Mouse (Mus musculus) forebrain, embryonic 11.5 days (tissue): Measurements from ENCODE around the gene Trmt112. TPM values are rescaled to one million over a fixed set of nuclear protein-coding genes. Genes with fewer than 3 reads are reported as not detected.
"Not testable (repeated sequence)": the region's sequence is repeated elsewhere in the genome, so short reads cannot be mapped to it uniquely, and the experiment has no call there.

Experiments
- ATAC-seq: fragments of 200-750 bp; cut with Nextera tagmentation; replicated peaks from 2 replicates; pipeline ENCODE4 v1.8.0; 2017; ENCODE audit warnings: moderate TSS enrichment; ENCODE audit not compliant: low FRiP score
- DNase-seq: peaks from one replicate; pipeline ENCODE4 v3.0.0-alpha.2; 2017; ENCODE audit warnings: low spot score
- H3K27ac ChIP-seq: fragments of 300-500 bp; sonication (generic); 2 replicates; pipeline ENCODE4 v1.5.1; 2014; ENCODE audit warnings: low read depth, low read length
- H3K27me3 ChIP-seq: fragments of 300-500 bp; sonication (generic); 2 replicates; pipeline ENCODE4 v1.6.1; 2014; ENCODE audit warnings: mild to moderate bottlenecking, low read length, mixed read lengths; ENCODE audit not compliant: control insufficient read depth, insufficient read depth
- H3K36me3 ChIP-seq: fragments of 300-500 bp; sonication (generic); 2 replicates; pipeline ENCODE4 v1.6.1; 2014; ENCODE audit warnings: mild to moderate bottlenecking, low read length, moderate library complexity, mixed read lengths; ENCODE audit not compliant: control insufficient read depth, insufficient read depth
- H3K4me1 ChIP-seq: fragments of 300-500 bp; sonication (generic); replicated peaks from 2 replicates; pipeline ENCODE4 v1.6.1; 2014; ENCODE audit warnings: low read length, mixed read lengths; ENCODE audit not compliant: control insufficient read depth, insufficient read depth
- H3K4me2 ChIP-seq: fragments of 300-500 bp; sonication (generic); 2 replicates; pipeline ENCODE4 v1.6.1; 2014; ENCODE audit warnings: low read depth, mild to moderate bottlenecking, low read length, moderate library complexity, mixed read lengths; ENCODE audit not compliant: severe bottlenecking
- H3K4me3 ChIP-seq: fragments of 300-500 bp; sonication (generic); 2 replicates; pipeline ENCODE4 v1.5.1; 2014; ENCODE audit warnings: low read depth, low read length
- H3K9ac ChIP-seq: fragments of 300-500 bp; sonication (generic); 2 replicates; pipeline ENCODE4 v1.6.1; 2014; ENCODE audit warnings: low read length
- H3K9me3 ChIP-seq: fragments of 300-500 bp; sonication (generic); 2 replicates; pipeline ENCODE4 v1.6.1; 2016; ENCODE audit warnings: low read length, mixed read lengths; ENCODE audit not compliant: control insufficient read depth
- WGBS: fragments of 180-500 bp; shearing (Covaris S2); extraction: QIAGEN DNeasy Blood & Tissue Kit; methylation state at CpG from one replicate; pipeline ENCODE4 v1.1.7; 2014; 5-methylcytosine and 5-hydroxymethylcytosine counted together
- polyA plus RNA-seq: library from polyadenylated mRNA; unstranded; fragments of >200 nt; fragmentation: Nextera tagmentation; extraction: Ambion mirVana; gene quantifications from 2 replicates; pipeline ENCODE4 v1.2.1, GENCODE M21; 2014

Trmt112 gene
- polyA plus RNA-seq, 1 experiment from 2014 or later = 152 TPM

DNA sequence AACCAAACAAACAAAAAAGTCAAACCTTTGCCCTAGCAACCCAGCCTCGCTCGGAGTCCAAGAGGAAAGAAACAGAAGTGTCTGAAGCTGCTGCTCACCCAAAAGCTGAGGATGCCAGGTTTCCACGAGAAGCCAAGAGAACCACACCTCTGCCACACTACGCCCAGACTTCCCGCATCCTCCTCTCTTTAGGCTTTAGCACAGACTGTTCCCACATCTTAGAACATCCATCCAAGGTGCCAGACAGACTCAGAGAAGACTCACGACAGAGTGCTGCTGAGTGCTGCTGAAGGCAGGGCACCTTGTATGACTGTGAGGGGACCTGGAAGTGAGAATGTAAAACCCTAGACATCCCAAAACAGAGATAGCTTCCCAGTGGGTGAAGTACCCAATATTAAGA lies 33.7 kb upstream of the Trmt112 start:
- no peak overlapping the region for H3K9ac ChIP-seq
- H3K4me3 ChIP-seq = no peak overlapping the region
- WGBS = 85% methylated on average over 6 of the region's 6 CpGs
- no peak for DNase-seq
- no peak for ATAC-seq
- H3K27me3 ChIP-seq = no peaks in the 10 kb centered on the region
- H3K27ac ChIP-seq = no peak overlapping the region
- no peak overlapping the region for H3K4me2 ChIP-seq
- no peaks in the 10 kb centered on the region; the same call in 1 of the 2 replicates for H3K9me3 ChIP-seq
- no peaks in the 10 kb centered on the region for H3K4me1 ChIP-seq
- no peaks in the 10 kb centered on the region for H3K36me3 ChIP-seq

DNA sequence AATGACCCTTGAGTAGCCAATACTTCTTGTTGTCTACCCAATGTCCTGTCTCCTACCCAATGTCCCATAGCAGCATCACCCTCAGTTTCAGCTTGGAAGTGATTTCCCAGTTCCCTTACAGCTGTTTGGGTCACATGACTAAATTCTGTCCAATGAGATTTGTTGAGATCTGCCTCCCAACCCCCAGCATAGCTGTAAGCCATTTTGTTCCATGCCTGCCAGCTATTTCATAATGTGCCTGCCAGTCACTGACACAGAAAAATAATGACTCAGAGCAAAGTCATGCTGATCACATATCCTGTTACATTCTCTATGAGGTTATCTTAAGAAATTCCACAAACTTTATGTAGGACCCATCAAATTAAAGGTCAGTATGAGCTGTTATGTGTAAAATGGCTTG lies 32.7 kb upstream of the Trmt112 start:
- H3K9ac ChIP-seq = no peak overlapping the region
- no peak overlapping the region for H3K27ac ChIP-seq
- no peaks in the 10 kb centered on the region; the same call in 1 of the 2 replicates for H3K9me3 ChIP-seq
- no peaks in the 10 kb centered on the region for H3K4me1 ChIP-seq
- no peaks in the 10 kb centered on the region for H3K27me3 ChIP-seq
- DNase-seq (no peak), ATAC-seq (no peak)
- no peak overlapping the region for H3K4me2 ChIP-seq
- H3K4me3 ChIP-seq = no peak overlapping the region
- H3K36me3 ChIP-seq = no peaks in the 10 kb centered on the region

DNA sequence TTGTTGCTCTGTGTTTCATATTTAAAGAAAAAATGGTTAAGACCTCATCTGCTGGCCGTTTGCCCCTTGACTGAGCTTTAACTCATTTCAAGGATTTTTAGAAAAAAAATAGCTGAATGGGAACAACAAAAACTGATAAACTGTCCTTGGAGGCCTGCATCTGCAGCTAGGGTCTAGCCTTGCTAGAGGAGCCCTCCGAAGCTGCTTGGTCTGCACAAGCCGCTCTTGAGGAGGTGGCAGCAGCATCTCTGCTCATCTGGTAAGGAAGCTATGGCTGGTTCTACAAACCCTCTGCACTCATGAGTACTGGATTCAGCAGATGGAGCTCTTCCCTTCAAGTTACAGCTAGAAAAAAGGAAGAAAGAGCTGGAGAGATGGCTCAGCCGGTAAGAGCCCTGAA lies 31.5 kb upstream of the Trmt112 start:
- H3K27ac ChIP-seq = no peak overlapping the region
- H3K4me3 ChIP-seq = no peak overlapping the region
- no peaks in the 10 kb centered on the region for H3K36me3 ChIP-seq
- no peaks in the 10 kb centered on the region for H3K27me3 ChIP-seq
- ATAC-seq (no peak), DNase-seq (no peak)
- no peak overlapping the region for H3K4me2 ChIP-seq
- no peaks in the 10 kb centered on the region for H3K4me1 ChIP-seq
- 86% methylated on average over 4 of the region's 4 CpGs for WGBS
- no peak overlapping the region for H3K9ac ChIP-seq
- no peaks in the 10 kb centered on the region; the same call in 1 of the 2 replicates for H3K9me3 ChIP-seq

DNA sequence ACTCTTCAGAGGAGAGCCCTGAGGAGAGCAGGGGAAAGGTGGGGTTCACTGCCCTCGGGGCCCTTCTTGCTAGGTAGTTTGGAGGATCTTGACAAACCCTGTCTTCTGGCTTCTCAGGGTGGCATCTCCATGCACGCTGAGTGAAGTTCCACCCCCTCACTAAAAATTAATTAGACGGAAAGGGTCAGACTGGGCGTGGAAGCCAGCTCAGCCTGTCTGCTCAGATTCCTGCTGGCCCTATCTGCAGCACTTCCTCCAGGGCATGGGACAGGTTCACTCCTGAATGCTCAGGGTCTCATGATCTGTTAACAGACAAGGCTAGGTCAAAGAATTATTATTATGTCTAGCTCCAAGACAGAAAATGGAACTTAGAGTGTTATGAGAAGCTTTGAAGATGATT lies 17.0 kb upstream of the Trmt112 start:
- Histone ChIP-seq H3K27me3 (no peaks in the 10 kb centered on the region), H3K4me2 (no peak overlapping the region), H3K27ac (no peak overlapping the region), H3K9me3 (no peaks in the 10 kb centered on the region), H3K4me1 (no peaks in the 10 kb centered on the region), H3K9ac (no peak overlapping the region), H3K36me3 (no peaks in the 10 kb centered on the region), H3K4me3 (no peak overlapping the region)
- DNase-seq = no peak
- ATAC-seq = no peak
- WGBS = 79% methylated on average over 4 of the region's 4 CpGs

DNA sequence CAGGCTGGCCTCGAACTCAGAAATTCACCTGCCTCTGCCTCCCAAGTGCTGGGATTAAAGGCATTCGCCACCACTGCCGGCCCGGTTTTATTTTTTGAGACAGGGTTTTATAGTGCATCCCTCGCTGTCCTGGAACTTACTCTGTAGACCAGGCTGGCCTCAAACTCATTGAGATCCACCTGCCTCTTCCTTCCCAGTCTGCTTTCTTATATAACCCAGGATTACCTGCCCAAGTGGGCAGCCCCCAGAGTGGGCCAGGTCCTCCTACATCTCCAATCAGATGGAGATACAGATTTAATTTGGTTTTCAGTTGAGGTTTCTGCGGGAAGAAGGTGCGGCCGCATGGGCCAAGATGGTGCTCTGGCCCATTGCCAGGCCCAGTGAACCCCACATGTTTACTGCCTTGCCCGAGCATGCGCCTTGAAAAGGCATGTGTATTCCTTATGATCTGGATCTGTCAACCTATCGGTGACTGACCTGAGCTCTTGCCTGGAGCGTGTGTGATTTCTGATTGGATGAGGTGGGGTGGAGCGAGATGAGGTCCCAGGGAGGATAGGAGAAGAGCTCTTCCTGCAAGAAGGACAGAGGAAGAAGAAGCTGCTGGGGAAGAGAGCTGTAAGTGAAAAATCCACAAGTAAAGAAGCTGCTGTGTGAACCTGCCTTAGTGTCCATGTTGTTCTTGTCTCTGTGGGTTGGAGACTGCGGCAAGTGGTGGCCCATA lies 15.6 kb upstream of the Trmt112 start:
- DNase-seq (peak; percentile 30), ATAC-seq (no peak)
- WGBS = 94% methylated on average over 14 of the region's 14 CpGs
- Histone ChIP-seq H3K27me3 (no peaks in the 10 kb centered on the region), H3K4me1 (no peaks in the 10 kb centered on the region), H3K4me2 (no peak overlapping the region), H3K4me3 (no peak overlapping the region), H3K9me3 (no peaks in the 10 kb centered on the region), H3K9ac (no peak overlapping the region), H3K27ac (no peak overlapping the region), H3K36me3 (no peaks in the 10 kb centered on the region)

DNA sequence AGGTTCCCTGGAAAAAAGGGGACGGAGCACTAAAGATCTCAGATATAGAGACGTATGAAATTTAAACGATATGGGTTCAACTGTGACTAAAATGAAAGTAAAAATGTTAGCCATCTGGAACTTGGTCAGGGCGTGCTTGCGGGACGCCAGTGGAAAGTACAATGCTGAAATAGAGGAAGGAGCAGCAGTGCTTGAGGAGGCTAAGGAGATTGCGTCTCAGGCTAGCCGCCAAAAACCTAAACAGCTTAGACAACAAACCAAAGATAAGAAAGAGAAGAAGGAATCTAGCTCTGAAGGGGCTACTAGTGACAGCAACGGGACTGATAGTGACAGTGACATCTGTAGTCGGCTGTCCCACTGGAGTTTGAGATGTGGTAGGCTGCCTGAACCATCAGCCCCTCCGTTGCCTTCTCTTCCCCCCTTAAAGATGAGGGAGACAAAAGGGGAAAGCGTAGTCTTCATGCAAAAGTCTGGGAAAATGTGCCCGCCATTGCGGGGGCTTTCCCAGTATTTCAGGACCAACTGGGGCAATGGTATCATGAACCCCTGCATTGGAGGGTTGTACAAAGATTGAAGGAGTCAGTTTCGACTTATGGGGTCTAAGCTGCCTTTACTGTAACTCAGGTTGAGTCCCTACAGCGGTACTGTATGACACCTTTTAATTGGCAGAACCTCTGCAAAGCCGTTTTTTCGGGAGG lies 13.7 kb upstream of the Trmt112 start:
- WGBS = 89% methylated on average over 18 of the region's 18 CpGs
- H3K27me3 ChIP-seq, H3K9me3 ChIP-seq, ATAC-seq, H3K9ac ChIP-seq, H3K4me2 ChIP-seq, H3K4me3 ChIP-seq, H3K4me1 ChIP-seq, H3K36me3 ChIP-seq, H3K27ac ChIP-seq: not testable (repeated sequence)
- peak; percentile 20 for DNase-seq

DNA sequence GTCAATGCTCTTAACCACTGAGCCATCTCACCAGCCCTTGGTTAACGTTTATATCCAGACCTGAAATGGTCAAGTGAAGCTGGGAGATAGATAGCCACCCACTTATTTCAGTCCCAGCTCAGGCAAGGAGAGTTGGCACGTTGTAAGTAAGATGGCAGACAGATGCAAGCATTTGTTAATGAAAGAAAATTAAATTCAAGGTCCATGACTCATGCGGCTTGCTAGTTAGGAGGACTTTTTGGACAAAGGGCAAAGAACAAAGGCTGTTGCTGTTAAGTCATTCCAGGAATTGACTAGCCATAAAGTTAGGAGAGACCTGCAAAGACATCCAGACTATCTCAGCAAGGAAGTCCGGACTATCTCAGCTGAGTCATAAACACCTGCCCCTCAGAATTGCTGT lies 9.9 kb upstream of the Trmt112 start:
- Histone ChIP-seq H3K27me3 (no peaks in the 10 kb centered on the region), H3K9me3 (no peaks in the 10 kb centered on the region), H3K4me1 (no peaks in the 10 kb centered on the region), H3K9ac (no peak overlapping the region), H3K4me2 (no peak overlapping the region), H3K4me3 (no peak overlapping the region), H3K27ac (no peak overlapping the region), H3K36me3 (no peaks in the 10 kb centered on the region)
- WGBS = 89% methylated on average over 4 of the region's 4 CpGs
- ATAC-seq (no peak), DNase-seq (no peak)

DNA sequence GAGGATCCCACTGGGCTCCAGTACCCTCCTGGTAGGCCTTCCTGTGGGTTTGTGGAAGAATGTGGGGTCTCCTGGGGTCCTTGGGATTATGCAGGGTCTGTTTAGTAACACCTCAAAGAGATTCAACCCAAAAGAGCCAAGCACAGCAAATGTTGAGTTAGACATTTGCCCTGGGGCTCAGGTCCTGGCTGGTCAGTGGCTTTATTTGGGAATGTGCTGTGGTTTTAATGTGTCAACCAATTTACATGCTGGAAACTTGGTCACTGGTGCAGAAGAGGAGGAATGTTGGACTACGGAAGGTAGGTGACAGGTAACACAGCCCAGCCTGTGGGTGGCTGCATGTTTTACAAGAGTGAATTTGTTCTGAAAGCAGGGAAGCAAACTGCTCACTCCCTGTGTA lies 6.5 kb upstream of the Trmt112 start:
- Histone ChIP-seq H3K4me2 (no peak overlapping the region), H3K9ac (no peak overlapping the region), H3K4me3 (no peak overlapping the region), H3K36me3 (peaks cover 4% of the 10 kb centered on the region), H3K4me1 (peaks cover 2% of the 10 kb centered on the region; the same call in 1 of the 2 replicates), H3K27ac (no peak overlapping the region), H3K27me3 (no peaks in the 10 kb centered on the region), H3K9me3 (no peaks in the 10 kb centered on the region)
- 97% methylated on average over 1 of the region's 1 CpGs for WGBS
- no peak for ATAC-seq
- no peak for DNase-seq

DNA sequence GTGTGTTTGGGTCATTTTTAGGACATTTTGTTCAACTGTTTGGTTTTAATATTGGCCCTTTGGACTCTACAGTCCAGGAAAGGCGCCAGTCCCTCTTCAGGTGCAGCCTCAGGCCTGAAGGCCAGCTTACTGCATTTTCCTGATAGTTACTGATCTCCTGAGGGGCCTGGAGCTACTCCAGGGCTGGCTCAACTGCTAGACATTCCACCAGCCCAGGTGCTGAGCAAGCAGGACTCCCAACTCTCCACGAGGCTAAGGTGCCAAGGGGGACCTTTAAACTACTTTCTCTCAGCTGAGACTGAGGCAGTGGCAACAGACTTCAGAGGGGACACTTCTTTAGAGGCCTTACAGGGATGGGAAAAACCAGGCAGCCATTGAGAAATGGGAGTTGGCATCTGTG lies 4.7 kb upstream of the Trmt112 start:
- H3K4me1 ChIP-seq = peaks cover 12% of the 10 kb centered on the region; the same call in 1 of the 2 replicates
- 89% methylated on average over 2 of the region's 2 CpGs for WGBS
- no peak overlapping the region for H3K27ac ChIP-seq
- DNase-seq (no peak), ATAC-seq (no peak)
- H3K36me3 ChIP-seq = peaks cover 4% of the 10 kb centered on the region
- no peak overlapping the region for H3K4me2 ChIP-seq
- no peaks in the 10 kb centered on the region for H3K9me3 ChIP-seq
- no peaks in the 10 kb centered on the region for H3K27me3 ChIP-seq
- no peak overlapping the region for H3K9ac ChIP-seq
- no peak overlapping the region for H3K4me3 ChIP-seq
